Mouse (Mus musculus) MEL (cell line): ENCODE measurements around the gene Ferd3l.

Experiments
- CHD2 ChIP-seq: IDR thresholded peaks from 2 replicates; pipeline ENCODE4 v1.6.1; 2011; ENCODE audit warnings: low read length, improper control_type of control experiment
- CTCF ChIP-seq, 3 experiments: IDR thresholded peaks in 2 of 3; conservative IDR thresholded peaks in 1 of 3; 2 replicates each; pipeline ENCODE4 v1.5.1; 2011 to 2012; ENCODE audit warnings: low read length in 3 of 3, low read depth in 2 of 3, mild to moderate bottlenecking in 2 of 3, improper control_type of control experiment in 1 of 3, inconsistent platforms in 1 of 3, mixed read lengths in 1 of 3, moderate library complexity in 1 of 3; ENCODE audit not compliant: control insufficient read depth in 1 of 3, insufficient read depth in 1 of 3, poor library complexity in 1 of 3, severe bottlenecking in 1 of 3
- ELF1 ChIP-seq: IDR thresholded peaks from 2 replicates; pipeline ENCODE4 v1.6.1; 2014; ENCODE audit warnings: low read depth, mild to moderate bottlenecking, inconsistent platforms, low read length, improper control_type of control experiment, moderate library complexity
- EP300 ChIP-seq, 2 experiments: IDR thresholded peaks; 2 replicates each; pipeline ENCODE4 v1.6.1; 2011; ENCODE audit warnings: improper control_type of control experiment in 2 of 2, low read length in 2 of 2, low read depth in 1 of 2, mild to moderate bottlenecking in 1 of 2
- KAT2A ChIP-seq: conservative IDR thresholded peaks from 2 replicates; pipeline ENCODE4 v1.6.1; 2012; ENCODE audit warnings: low read depth, low read length, improper control_type of control experiment, inconsistent platforms
- MAX ChIP-seq: IDR thresholded peaks from 2 replicates; pipeline ENCODE4 v1.6.1; 2011; ENCODE audit warnings: low read length, improper control_type of control experiment
- NELFE ChIP-seq: IDR thresholded peaks from 2 replicates; pipeline ENCODE4 v1.6.1; 2011; ENCODE audit warnings: low read depth, low read length, improper control_type of control experiment
- NRF1 ChIP-seq: IDR thresholded peaks from 2 replicates; pipeline ENCODE4 v1.6.1; 2014; ENCODE audit warnings: low read depth, mild to moderate bottlenecking, inconsistent platforms, low read length, improper control_type of control experiment, moderate library complexity; ENCODE audit not compliant: poor library complexity, insufficient read depth, severe bottlenecking
- POLR2A ChIP-seq, 2 experiments: IDR thresholded peaks; 2 replicates each; pipeline ENCODE4 v1.6.1; 2011 to 2012; ENCODE audit warnings: low read length in 2 of 2, mild to moderate bottlenecking in 2 of 2, control low read depth in 1 of 2, improper control_type of control experiment in 1 of 2, low read depth in 1 of 2, moderate library complexity in 1 of 2; ENCODE audit not compliant: control insufficient read depth in 1 of 2, insufficient read depth in 1 of 2, poor library complexity in 1 of 2
- SIN3A ChIP-seq: IDR thresholded peaks from 2 replicates; pipeline ENCODE4 v1.6.1; 2012; ENCODE audit warnings: low read length, improper control_type of control experiment, inconsistent platforms
- TAL1 ChIP-seq: IDR thresholded peaks from 2 replicates; pipeline ENCODE4 v1.6.1; 2012; ENCODE audit warnings: mild to moderate bottlenecking, inconsistent platforms, low read length, moderate library complexity, mixed read lengths
- TCF12 ChIP-seq: IDR thresholded peaks from 2 replicates; pipeline ENCODE4 v1.6.1; 2014; ENCODE audit warnings: low read depth, mild to moderate bottlenecking, inconsistent platforms, low read length, improper control_type of control experiment, moderate library complexity
- ZMIZ1 ChIP-seq: IDR thresholded peaks from 2 replicates; pipeline ENCODE4 v1.6.1; 2012; ENCODE audit warnings: low read depth, mild to moderate bottlenecking, inconsistent platforms, low read length, improper control_type of control experiment, moderate library complexity

DNA sequence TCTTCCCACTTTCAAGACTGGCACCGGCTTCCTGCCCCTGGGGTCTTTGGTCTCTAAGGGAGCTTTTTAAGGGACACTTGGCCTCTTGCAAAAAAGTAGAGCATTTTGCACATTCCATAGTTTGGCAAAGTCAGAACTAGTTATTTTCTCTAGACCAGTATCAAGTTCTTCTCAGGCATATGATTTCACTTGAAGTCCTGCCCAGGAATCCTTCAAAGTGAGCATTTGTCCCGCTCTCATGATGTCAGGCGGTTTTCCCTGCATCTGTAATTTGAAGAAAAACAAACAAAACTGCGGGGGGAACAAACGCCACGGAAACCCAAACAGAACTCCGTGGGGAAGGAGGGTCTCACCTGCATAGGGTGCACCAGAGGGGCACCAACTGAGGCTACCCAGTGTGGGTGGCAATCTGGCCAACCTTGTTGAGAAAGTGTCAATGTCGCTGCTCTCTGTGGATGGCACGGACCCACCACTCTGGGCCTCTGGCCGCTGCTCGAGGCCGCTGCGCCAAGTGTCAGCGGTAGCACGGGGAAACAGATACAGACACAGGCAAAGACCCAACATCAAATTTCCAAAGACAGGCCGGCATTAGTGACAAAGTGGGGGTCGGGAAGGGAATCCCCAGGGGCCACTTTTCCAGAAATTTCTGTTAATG is 34.0 kb downstream of the Ferd3l start:
- no peak for TF ChIP-seq NELFE
- no peak for TF ChIP-seq EP300 (IDR thresholded peaks at IDR 0.05; ENCODE audit: low read depth in 1 of 2, low read length in 2 of 2)
- no peak for TF ChIP-seq SIN3A
- TF ChIP-seq CTCF (IDR thresholded peaks at IDR 0.05 in 2 of 3, conservative IDR thresholded peaks at IDR 0.05 in 1 of 3; ENCODE audit: control insufficient read depth in 1 of 3, insufficient read depth in 1 of 3, low read depth in 2 of 3, low read length in 3 of 3, poor library complexity in 1 of 3, severe bottlenecking in 1 of 3), result no peak
- no peak for TF ChIP-seq MAX
- TF ChIP-seq ELF1, result no peak
- TF ChIP-seq TCF12, result no peak
- TF ChIP-seq POLR2A (IDR thresholded peaks at IDR 0.05; ENCODE audit: control insufficient read depth in 1 of 2, insufficient read depth in 1 of 2, low read depth in 1 of 2, low read length in 2 of 2, poor library complexity in 1 of 2), result no peak
- no peak for TF ChIP-seq TAL1
- no peak for TF ChIP-seq ZMIZ1
- TF ChIP-seq CHD2, result no peak
- TF ChIP-seq KAT2A, result no peak
- no peak for TF ChIP-seq NRF1
